Mouse (Mus musculus) right cerebral cortex, adult 18-20 months (tissue): ENCODE measurements around the gene Susd2.

ENCODE experiments used
- DNase-seq: peaks from one replicate; pipeline ENCODE4 v3.0.0; 2022; ENCODE audit warnings: mixed read lengths

The Susd2 gene

DNA sequence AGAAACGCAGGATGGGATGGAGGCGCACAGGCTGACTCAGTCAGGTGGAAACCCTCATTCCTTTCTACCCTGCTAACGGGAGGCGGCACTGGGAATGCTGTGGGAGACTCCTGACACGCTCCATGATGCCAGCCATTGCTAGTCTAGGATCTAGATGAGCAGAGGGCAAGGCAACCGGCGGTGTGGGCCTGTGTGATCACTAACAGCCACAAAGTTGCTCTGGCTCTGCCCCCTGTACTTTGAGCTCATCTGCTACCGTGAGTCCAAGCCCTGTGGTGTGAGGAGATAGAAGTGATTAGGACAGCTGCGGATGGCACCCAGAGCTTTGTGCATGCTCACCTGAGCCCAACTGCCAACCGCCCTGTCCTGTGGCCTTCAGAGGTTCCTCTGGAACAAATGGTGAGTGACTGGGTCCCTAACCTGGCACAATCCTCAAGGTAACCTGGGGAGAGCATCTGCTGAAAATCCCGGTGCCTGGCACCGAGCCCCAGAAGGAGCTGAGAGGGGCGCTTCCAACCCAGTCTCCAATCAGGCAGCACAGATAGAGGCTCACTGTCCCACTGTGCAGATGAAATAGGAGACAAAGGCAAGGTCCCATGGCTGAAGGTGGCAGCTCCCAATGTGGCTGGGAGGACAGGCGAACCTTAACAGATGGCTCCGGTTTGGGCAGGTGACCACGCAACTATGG lies 7.7 kb upstream of the Susd2 start:
- no peak for DNase-seq

DNA sequence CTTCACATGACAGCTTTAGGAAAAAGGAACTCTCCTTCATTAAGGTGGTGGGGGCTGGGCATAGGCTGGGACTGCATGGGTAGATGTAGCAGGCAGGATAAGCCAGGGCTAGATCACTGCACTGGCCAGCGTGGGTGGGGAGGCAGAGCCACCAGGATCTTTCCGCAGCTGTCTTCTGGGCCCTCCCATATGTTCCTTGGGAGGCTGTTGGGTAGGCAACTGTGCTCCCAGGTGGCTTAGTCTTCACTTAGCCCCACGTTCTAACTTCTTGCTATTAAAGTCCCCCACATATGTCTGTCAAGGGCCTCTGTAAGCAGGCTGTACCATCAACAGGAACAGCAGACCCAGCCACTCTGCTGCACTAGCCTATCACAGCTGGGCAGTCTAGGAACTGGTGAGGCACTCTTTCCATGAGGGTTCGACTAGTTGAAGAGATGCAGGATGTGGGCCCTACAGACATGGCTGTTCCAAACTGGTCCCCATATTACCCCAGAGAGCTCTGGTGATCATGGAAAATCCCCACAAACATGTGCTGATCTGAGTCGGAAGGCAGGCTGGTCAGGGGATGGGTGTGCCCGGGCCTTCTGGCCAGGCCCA lies 6.6 kb upstream of the Susd2 start:
- peak; percentile 62 for DNase-seq

GRCm38 (mm10) chr10:75649406-75649995 lies 5.7 kb upstream of the Susd2 start:
- DNase-seq: no peak

- no peak for DNase-seq
Measured at GRCm38 (mm10) chr10:75649001-75649400, 5.2 kb upstream of the Susd2 start.

- no peak for DNase-seq
Measured at GRCm38 (mm10) chr10:75648091-75648490, 4.3 kb upstream of the Susd2 start.

GRCm38 (mm10) chr10:75647362-75647761 lies 3.6 kb upstream of the Susd2 start:
- peak; percentile 52 for DNase-seq

DNA sequence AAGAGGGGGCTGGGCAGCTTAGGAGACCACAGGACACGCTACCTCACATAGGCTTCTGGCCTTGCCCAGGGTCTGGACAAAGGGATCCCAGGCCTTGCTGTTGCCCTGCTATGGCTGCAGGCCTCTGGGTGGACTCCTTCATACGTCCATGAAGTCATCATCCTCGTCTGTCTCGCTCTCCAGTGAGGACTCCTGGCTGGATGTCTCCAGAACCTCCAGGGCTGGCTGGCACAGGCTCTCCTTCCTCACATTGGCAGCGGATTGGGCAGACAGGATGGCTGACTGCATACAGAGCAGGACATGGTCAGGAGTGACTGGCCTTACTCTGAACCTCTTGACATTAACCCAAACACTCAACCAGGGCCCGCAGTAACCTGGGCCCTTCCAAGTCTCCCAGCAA lies 2.6 kb upstream of the Susd2 start:
- no peak for DNase-seq

DNA sequence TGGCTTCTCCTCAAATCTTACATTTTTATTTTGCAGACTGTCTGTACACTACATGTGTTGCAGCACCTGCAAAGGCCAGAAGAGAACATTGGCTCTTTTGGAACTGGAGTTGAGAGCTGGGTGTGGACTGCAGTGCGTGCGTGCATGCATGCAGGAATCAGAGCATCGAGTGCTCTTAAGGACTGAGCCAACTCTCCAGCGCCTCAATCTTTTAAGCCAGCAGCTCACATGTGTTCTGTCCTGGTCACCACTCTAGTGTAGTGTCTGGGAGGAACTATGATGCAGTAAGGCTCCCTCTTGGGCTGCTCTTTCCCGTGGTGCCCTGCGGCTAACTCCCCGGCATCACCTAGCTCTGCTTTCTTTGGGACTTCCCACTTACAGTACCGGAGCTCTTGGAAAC lies 1.8 kb upstream of the Susd2 start:
- no peak for DNase-seq

GRCm38 (mm10) chr10:75642891-75643290 lies 917 bp downstream of the Susd2 start:
- DNase-seq: no peak

- no peak for DNase-seq
Measured at GRCm38 (mm10) chr10:75642436-75642835, 1.4 kb downstream of the Susd2 start.

GRCm38 (mm10) chr10:75641721-75642222 lies 2.0 kb downstream of the Susd2 start:
- peak; percentile 1 for DNase-seq

- no peak for DNase-seq
Measured at GRCm38 (mm10) chr10:75637711-75638110, 6.1 kb downstream of the Susd2 start.

DNA sequence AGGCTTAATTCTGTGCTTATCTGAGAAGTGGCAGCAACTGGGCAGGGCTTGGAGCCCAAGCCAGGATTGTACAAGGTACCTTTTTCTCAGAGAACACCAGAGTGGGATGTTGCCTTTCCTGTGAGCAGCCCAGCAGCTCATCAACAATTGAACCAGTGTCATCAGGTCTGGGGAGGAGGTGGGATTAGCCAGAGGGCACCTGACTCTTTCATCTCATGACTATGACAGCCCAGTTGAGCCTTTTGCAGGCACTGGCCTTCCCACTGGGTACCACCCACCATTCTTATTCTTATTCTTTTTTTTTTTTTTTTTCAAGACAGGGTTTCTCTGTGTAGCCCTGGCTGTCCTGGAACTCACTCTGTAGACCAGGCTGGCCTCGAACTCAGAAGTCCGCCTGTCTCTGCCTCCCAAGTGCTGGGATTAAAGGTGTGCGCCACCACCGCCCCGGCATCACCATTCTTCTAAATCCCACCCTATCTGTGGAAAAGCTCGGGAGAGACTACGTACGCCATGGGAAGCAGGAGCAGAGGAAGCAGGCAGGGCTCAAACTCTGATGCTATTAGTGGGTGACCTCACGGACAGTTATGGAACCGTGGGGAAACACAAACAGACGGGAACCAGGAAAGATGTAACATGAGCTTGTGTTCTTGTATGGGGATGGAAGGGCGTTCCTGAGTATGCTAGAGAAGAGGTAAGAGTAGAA lies 7.6 kb downstream of the Susd2 start:
- DNase-seq: no peak

- DNase-seq: peak; percentile 85
Measured at GRCm38 (mm10) chr10:75635693-75636055, 8.1 kb downstream of the Susd2 start.

GRCm38 (mm10) chr10:75635019-75635692 lies 8.7 kb downstream of the Susd2 start:
- DNase-seq: no peak

GRCm38 (mm10) chr10:75634610-75635009 lies 9.2 kb downstream of the Susd2 start:
- no peak for DNase-seq

GRCm38 (mm10) chr10:75633576-75634139 lies 10.2 kb downstream of the Susd2 start:
- DNase-seq: no peak

DNA sequence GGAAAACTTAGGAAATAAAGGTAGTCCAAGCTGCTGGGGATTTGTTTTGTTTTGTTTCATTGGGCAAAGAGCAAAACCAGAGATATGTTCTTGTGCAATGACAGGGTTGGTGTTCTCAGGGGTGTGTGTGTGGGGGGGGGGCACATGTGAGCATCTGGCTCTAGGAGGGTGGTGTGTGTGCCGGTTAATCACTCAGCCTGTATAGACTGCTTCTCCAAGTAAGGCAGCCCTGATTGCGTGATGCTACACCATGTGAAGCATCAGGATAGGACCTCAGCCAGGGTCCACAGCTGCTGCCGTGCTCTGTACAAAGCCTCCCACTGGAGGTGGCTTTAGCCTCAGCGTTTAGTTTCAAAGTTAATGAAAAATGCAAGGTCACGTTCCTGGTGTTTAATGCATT lies 10.8 kb downstream of the Susd2 start:
- no peak for DNase-seq

- no peak for DNase-seq
Measured at GRCm38 (mm10) chr10:75632633-75633032, 11.2 kb downstream of the Susd2 start.

DNA sequence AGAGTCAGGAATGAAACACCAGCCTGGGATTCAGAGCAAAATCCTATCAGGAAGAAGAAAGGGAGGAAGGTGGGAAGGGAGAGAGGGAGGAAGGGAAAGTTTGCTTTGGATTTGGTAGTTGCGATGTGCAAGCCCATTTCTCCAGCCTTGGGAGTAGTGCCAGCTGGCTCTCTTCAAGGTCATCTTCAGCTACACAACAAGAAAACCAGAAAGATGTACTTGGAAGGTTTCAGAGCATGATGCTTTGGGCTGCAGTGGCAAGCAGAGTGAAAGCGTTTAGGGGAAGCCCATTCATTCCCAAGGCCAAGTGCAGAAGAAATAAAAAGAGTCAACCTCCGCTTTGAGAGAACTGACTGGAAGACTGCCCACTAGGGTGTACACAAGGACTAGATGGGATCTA lies 16.3 kb downstream of the Susd2 start:
- no peak for DNase-seq

GRCm38 (mm10) chr10:75626991-75627390 lies 16.8 kb downstream of the Susd2 start:
- DNase-seq: no peak

GRCm38 (mm10) chr10:75625920-75626319 lies 17.9 kb downstream of the Susd2 start:
- no peak for DNase-seq

GRCm38 (mm10) chr10:75620818-75621217 lies 23.0 kb downstream of the Susd2 start:
- no peak for DNase-seq
